Mouse (Mus musculus): ENCODE data around the gene Fbxw21. TPM values are rescaled to one million over a fixed set of nuclear protein-coding genes. Genes with fewer than 3 reads are reported as not detected.

Gene Fbxw21
- total RNA-seq, 2 experiments from 2014 or later = not detected

DNA sequence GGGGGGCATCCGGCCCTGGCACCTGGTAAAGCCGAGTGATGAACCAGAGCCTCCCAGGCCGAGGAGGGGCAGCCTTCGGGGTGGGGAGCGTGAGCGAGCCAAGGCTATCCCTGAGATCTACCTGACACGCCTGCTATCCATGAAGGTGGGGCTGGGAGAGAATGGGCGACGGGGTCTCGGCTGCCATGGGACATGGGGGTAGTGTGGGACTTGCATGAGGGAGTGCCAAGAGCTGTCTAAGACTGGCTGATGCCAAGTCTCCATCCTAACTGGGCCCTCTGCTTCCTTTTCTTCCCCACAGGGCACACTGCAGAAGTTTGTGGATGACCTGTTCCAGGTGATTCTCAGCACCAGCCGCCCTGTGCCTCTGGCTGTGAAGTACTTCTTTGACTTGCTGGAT is 47.6 kb downstream of the Fbxw21 start:
- ATAC-seq (replicated peaks; ENCODE audit: low FRiP score, low TSS enrichment, poor library complexity, severe bottlenecking) = no peak

GRCm38 (mm10) chr9:109113331-109113730 is 48.5 kb downstream of the Fbxw21 start:
- no peak for ATAC-seq (replicated peaks; ENCODE audit: low FRiP score, low TSS enrichment, poor library complexity, severe bottlenecking)

DNA sequence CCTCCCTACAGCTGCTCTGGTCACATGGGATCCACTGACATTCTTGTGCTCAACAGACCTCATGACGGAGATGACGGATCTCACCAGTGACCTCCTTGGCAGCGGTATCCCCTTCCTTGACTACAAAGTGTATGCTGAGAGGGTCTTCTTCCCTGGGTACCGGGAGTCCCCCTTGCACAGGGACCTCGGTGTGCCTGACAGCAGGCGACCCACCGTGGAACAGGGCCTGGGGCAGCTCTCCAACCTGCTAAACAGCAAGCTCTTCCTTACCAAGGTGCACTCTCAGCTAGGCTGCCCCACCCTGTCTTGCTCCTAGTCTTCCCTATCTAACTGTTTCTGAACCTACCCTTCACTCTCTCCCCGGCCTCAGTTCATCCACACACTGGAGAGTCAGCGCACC is 50.2 kb downstream of the Fbxw21 start:
- no peak for ATAC-seq (replicated peaks; ENCODE audit: low FRiP score, low TSS enrichment, poor library complexity, severe bottlenecking)

- ATAC-seq (replicated peaks; ENCODE audit: low FRiP score, low TSS enrichment, poor library complexity, severe bottlenecking) = no peak
Measured at GRCm38 (mm10) chr9:109111101-109111500, 50.7 kb downstream of the Fbxw21 start.

DNA sequence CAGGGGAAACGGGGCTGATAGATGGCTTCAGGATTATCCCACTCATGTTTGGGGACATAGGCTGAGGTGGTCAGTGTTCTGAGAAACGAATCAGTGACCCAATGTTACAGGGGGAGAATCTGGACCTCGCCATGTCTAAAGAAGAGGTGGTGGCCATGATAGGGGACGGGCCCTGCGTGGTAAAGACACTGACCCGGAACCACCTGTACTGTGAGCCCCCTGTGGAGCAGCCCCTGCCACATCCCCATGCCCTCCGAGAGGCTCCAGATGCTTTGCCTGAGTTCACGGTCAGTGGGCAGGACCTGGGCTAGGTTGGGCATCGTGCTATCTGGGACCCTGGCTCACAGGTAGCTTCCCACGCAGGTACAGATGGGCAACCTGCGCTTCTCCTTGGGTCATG is 51.6 kb downstream of the Fbxw21 start:
- ATAC-seq (replicated peaks; ENCODE audit: low FRiP score, low TSS enrichment, poor library complexity, severe bottlenecking) = no peak

GRCm38 (mm10) chr9:109107341-109107740 is 54.5 kb downstream of the Fbxw21 start:
- no peak for ATAC-seq (replicated peaks; ENCODE audit: low FRiP score, low TSS enrichment, poor library complexity, severe bottlenecking)

- ATAC-seq (replicated peaks; ENCODE audit: low FRiP score, low TSS enrichment, poor library complexity, severe bottlenecking) = no peak
Measured at GRCm38 (mm10) chr9:109105648-109106047, 56.2 kb downstream of the Fbxw21 start.

DNA sequence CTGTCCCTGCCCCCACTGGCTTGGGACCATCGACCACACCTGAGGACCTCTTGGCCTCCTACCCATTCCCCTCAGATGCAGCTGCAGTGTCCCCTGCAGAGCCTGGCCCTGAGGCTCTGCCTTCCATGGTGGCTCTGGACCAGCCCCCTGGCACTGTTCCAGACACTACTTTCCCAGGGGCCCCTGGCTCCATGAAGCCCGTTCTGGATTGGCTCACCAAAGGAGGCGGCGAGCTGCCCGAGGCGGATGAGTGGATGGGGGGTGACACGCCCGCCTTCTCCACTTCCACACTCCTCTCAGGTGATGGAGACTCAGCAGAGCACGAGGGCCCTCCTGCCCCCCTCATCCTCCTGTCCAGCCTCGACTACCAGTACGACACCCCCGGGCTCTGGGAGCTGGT is 56.8 kb downstream of the Fbxw21 start:
- no peak for ATAC-seq (replicated peaks; ENCODE audit: low FRiP score, low TSS enrichment, poor library complexity, severe bottlenecking)

- no peak for ATAC-seq (replicated peaks; ENCODE audit: low FRiP score, low TSS enrichment, poor library complexity, severe bottlenecking)
Measured at GRCm38 (mm10) chr9:109104083-109104482, 57.8 kb downstream of the Fbxw21 start.

- peak; percentile 58 for ATAC-seq (replicated peaks; ENCODE audit: low FRiP score, low TSS enrichment, poor library complexity, severe bottlenecking)
Measured at GRCm38 (mm10) chr9:109103250-109103649, 58.6 kb downstream of the Fbxw21 start.

- ATAC-seq (replicated peaks; ENCODE audit: low FRiP score, low TSS enrichment, poor library complexity, severe bottlenecking) = no peak
Measured at GRCm38 (mm10) chr9:109102541-109102940, 59.3 kb downstream of the Fbxw21 start.

- ATAC-seq (replicated peaks; ENCODE audit: low FRiP score, low TSS enrichment, poor library complexity, severe bottlenecking) = no peak
Measured at GRCm38 (mm10) chr9:109101933-109102445, 59.9 kb downstream of the Fbxw21 start.

DNA sequence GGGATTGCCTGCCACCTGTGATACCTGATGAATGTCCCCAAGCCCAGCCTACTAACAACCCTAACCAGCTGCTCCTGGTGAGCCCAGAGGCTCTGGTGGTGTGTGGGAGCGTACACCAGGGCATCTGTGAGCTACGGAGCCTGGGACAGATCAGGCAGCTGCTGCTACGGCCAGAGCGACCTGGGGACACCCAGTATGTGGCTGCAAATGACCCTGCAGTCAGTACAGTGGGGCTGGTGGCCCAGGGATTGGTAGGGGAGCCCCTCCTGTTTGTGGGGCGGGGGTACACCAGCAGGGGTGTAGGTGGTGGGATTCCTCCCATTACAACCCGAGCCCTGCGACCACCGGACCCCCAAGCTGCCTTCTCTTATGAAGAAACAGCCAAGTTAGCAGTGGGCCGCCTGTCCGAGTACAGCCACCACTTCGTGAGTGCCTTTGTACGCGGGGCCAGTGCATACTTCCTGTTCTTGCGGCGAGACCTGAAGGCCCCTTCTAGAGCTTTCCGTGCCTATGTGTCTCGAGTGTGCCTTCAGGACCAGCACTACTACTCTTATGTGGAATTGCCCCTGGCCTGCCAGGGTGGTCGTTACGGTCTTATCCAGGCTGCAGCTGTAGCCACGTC is 61.4 kb downstream of the Fbxw21 start:
- ATAC-seq (replicated peaks; ENCODE audit: low FRiP score, low TSS enrichment, poor library complexity, severe bottlenecking) = no peak

GRCm38 (mm10) chr9:109098969-109099368 is 62.9 kb downstream of the Fbxw21 start:
- no peak for ATAC-seq (replicated peaks; ENCODE audit: low FRiP score, low TSS enrichment, poor library complexity, severe bottlenecking)

GRCm38 (mm10) chr9:109098366-109098765 is 63.5 kb downstream of the Fbxw21 start:
- ATAC-seq (replicated peaks; ENCODE audit: low FRiP score, low TSS enrichment, poor library complexity, severe bottlenecking) = no peak

DNA sequence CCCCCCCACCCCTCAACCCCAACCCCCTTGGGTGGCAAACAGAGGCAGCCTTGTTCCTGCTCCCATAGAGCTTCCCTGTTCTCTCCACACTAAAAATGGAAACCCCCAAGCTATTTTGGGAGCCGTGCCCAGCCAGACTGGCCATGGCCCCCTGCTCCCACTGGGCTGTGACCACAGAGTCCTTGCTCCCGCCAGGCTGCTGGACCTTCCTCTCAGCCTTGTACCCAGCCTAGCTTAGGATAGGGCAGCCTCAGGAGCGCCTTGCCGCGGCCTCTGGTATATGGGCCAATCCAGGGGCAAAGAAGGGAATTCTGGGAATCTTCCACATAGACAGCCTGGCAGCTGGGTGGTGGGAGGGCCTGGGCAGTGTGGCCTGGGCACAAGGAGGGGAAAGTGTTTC is 64.0 kb downstream of the Fbxw21 start:
- no peak for ATAC-seq (replicated peaks; ENCODE audit: low FRiP score, low TSS enrichment, poor library complexity, severe bottlenecking)

DNA sequence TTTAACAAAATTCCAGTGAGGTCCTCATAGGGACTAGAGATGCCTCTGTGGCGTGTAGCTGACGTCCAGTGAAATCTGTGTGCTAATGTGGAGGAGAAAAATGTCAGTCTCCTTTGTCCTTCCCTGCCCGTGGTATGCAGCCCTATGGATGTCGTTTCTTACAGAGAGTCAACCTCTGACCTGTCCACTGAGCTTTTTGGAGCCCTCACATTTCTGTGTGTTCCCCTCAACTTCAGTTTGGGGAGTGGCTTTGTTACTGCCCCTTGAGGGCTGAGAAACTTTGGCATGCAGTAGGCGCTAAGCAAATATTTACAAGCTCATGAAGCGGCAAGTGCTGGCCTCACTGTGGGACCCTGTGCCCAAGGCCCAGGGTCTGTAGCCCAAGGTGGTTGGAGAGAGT is 64.5 kb downstream of the Fbxw21 start:
- ATAC-seq (replicated peaks; ENCODE audit: low FRiP score, low TSS enrichment, poor library complexity, severe bottlenecking) = no peak

DNA sequence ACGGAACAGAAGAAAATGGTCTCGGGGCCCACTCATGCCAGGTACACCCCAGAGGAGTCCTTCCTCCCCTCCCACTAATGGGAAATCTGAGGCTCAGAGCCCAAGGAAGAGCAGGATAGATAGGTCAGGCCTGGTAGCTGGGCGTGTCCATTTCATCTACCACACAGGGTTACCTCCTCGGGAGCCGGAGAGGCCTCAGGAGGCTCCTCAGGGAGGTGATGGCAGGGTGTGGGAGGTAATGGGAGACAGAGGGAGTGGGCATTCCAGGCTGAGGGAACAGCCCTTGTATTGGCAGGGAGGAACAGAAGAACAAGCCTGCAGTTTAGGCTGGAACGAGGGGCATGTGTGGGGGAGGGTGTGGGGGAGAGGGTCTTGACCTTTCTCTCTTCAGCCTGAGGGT is 65.0 kb downstream of the Fbxw21 start:
- ATAC-seq (replicated peaks; ENCODE audit: low FRiP score, low TSS enrichment, poor library complexity, severe bottlenecking) = no peak

DNA sequence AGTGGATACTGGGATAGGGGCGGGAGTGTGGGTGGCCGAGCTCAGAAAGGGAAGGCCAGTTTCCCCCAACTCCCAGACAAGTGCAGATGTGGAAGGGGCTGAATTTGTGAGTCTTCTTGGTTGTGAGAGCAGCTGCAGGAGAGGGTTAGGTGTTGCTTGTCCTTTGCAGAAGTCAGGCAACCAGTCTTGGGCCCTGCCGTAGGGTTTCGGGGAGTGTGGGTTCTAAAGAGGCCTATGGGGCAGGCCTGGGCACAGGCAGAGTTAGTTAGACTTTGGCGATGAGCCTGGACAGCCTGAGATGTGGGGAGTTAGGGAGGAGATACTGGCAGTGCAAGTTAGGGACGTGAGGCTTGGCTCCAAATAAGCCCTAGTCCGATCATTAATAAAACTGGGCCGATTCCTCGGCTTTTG is 65.6 kb downstream of the Fbxw21 start:
- ATAC-seq (replicated peaks; ENCODE audit: low FRiP score, low TSS enrichment, poor library complexity, severe bottlenecking) = no peak

DNA sequence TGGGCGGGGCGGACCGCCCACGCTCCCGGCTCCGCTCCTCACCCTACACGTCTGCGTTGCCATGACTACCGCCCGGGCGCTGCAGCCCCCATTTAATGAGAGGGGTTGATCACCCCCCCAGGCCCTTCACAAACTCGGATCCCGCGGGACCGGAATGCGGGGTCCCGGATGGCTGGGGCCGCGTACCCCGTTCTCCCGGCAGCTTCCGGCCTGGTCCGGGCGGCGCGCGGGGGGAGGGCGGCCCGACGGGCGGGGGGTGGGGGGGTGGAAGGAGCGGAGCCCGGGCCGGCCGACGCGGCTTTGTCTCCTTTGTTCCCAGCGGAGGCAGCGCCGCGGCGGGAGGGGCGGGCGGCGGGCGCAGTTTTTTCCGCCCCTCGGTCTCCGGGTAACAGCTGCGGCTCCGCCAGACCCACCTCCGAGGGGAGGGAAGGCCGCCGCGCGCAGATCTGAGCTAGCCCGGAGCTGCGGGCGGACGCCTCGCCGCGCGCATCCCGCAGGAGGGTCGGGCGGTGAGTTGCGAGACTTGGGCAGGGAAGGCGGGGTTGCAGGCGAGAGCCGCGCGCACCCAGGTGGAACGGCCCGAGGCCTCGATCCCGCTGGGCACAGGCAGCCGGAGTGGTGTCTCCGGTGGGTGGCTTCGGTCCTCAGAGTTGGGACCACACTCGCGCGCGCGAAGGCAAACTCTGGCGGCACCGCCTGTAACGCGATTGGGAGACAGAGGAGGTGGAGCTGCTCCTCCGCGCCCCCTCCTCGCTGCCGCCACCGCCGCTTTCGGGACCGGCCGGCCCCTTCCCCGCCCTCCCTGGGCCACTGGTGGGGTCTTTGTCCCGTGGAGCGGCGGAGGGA is 66.5 kb downstream of the Fbxw21 start, which contains the start of gene Plxnb1:
Gene Plxnb1, plus strand, starts transcription at position 253 of the 846 bp plus-strand sequence.
- peak; percentile 34; the same call in 1 of the 2 replicates for ATAC-seq (replicated peaks; ENCODE audit: low FRiP score, low TSS enrichment, poor library complexity, severe bottlenecking)
